Mouse (Mus musculus) adrenal gland, adult 10 weeks (tissue): ENCODE measurements around the gene Tmem199. TPM values are rescaled to one million over a fixed set of nuclear protein-coding genes. Genes with fewer than 3 reads are reported as not detected.

ENCODE experiments used
- polyA plus RNA-seq: library from polyadenylated mRNA; stranded (reverse); fragments of 350-450 nt; fragmentation: Illumina TruSeq; extraction: RNeasy Lipid Tissue Mini Kit (QIAGEN cat#74804); gene quantifications from one replicate; pipeline ENCODE4 v1.2.3, GENCODE M21; 2014; ENCODE audit warnings: low read depth, low replicate concordance

Tmem199 gene
- polyA plus RNA-seq, result 31.2 TPM

DNA sequence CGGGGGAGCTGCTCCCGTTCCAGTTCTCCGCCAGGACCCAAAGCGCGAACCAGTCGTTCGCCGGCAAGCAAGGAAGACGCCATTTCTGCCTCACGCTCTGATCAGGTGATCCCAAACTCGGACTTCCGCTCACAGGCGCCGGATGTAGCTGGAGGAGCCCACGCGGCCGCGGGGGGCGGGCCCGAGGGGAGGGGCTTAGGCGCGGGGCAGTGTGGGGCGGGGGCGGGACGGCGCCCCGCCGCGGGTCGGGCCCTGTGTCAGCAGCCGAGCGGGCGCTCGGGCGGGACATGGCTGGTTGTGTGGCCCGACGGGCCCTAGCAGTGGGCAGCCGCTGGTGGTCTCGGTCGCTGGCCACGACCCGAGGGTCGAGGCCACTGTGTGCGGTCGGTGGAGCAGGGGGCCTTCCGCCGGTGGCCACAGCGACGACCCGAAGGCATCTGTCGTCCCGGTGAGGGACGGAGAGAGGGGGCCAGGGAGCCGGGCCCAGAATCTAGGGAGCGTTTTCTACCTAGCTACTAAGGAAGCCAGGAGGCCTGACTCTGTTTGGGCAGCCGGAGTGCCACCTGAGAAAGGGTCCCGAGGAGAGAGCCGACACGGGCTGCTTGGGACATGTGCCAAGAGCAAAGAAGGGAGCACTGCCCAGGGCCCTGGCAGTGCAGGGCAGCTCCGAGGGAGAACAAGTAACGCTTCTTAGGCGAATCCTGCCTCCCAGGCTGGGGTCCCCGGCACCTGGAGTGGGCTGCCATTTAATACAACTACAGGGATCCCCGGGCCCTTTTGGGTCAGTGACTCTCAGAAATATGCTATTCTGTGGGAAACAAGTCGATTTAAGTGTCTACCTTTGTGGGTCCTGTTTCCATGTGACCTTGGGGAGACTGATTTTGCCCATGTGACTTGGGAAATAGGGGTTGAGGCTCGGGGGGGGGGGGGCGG lies at the start of gene Tmem199, which contains the start of gene Poldip2:
Gene Tmem199 (minus strand): TSS at position 148 of the 933 bp plus-strand sequence.
Gene Poldip2 (plus strand): TSS at position 169 of the 933 bp plus-strand sequence.

GRCm38 (mm10) chr11:78550168-78551058 lies 38.4 kb upstream of the Tmem199 start, which contains the start of gene Tmem97:
TSS of gene Tmem97 (minus strand) at chr11:78550777.

DNA sequence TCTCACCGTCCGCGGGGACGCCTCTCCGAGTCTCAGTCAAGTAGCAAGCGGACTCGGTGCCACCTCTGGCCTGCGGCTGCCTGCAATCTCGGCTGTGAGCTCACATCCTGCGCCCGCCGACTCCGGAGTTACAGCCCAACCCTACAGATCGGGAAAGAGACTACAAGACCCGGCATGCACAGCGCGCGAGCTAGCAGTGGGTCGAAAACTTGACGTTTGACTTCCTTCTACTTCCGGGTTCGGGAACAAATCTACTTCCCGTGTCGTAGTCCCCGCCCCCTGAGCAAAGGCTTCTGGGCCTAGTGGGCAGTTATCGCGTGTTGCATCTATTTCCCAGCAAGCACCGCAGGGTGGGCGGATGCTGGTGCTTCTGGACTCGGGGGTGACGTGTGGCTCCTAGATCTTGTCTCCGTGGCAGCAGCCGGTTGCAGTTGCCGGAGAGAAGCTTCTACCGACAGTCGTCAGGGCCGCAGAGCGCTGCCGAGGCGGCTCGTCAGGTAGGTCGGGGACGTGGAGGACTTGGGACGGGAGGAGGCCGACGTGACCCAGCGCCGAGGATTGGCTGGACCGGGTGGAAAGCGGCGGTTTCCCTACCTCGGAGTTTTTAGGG lies 24.2 kb upstream of the Tmem199 start, which contains the start of the genes Tnfaip1 and Ift20:
Gene Tnfaip1 (minus strand): TSS at position 253 of the 610 bp plus-strand sequence.
Gene Ift20 (plus strand): TSS at position 282 of the 610 bp plus-strand sequence.

GRCm38 (mm10) chr11:78502909-78503650 lies 8.9 kb downstream of the Tmem199 start, which contains the start of gene Sebox:
TSS of gene Sebox (plus strand) at chr11:78503447.

GRCm38 (mm10) chr11:78499004-78499403 lies 13.0 kb downstream of the Tmem199 start, which contains the start of gene Vtn:
TSS of gene Vtn (plus strand) at chr11:78499091.

DNA sequence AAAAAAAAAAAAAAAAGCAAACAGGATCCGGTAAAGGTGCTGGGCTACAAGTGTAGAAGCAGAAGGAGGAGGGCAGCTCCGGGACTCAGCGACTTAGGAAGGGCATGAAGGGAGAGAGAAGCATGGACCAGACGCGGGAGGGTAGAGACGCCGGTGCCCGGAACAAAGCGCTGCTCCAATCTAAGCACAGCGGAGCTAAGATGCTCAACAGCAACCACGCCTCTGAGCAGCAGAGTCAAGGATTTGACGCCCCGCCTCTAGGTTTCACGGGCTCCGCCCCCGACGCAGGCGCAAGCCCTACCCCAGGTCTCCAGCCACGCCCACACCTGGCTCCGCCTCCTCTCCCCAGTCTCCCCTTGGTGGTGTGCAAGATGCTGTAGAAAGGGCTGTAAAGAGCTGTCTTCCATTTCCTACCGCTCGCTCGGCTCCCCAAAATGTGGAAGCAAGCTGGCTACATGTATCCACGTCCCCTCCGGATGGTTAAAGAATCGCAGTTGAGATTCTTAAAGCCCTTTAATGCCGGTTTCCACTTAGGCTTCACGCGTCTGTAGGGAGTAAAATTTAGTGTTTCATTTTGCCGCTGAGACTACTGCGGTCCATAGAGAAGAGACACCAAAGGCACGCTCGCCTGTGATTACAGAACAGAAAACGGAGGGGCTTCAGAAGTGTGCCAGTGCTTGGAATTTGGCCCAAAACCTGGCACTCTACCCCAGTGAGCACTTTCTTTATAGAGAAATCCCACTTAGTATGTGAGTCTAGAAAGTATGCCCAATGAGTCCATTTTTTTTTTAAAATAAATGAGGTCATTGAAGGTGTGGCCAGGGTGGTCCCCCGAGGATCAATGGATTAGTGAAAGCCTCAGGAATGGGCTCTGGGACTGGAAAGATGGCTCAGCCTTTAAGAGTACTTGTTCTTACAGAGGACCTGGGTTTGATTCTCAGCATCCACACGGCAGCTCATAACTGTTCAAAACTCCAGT lies 14.1 kb downstream of the Tmem199 start, which contains the start of gene Sarm1:
Gene Sarm1 (minus strand): TSS at position 211 of the 979 bp plus-strand sequence.

GRCm38 (mm10) chr11:78465568-78466180 lies 46.3 kb downstream of the Tmem199 start, which contains the start of gene Slc46a1:
TSS of gene Slc46a1 (plus strand) at chr11:78465697.

Other genes starting within 250 kb of the Tmem199 start
- 0.58 TPM for gene BC030499, start 221.3 kb downstream of the Tmem199 start, polyA plus RNA-seq
- 2.7 TPM for gene Spag5, start 210.6 kb downstream of the Tmem199 start, polyA plus RNA-seq
- gene Aldoc, start 189.2 kb downstream of the Tmem199 start, polyA plus RNA-seq, result 7.2 TPM
- gene Pigs, start 183.8 kb downstream of the Tmem199 start, polyA plus RNA-seq, result 5.2 TPM
- 5.7 TPM for gene Unc119, start 168.7 kb downstream of the Tmem199 start, polyA plus RNA-seq
- gene Foxn1, start 125.6 kb downstream of the Tmem199 start, polyA plus RNA-seq, result not detected
- not detected for gene Slc13a2, start 90.0 kb downstream of the Tmem199 start, polyA plus RNA-seq
- 1.5 TPM for gene Slc46a1, start 46.5 kb downstream of the Tmem199 start, polyA plus RNA-seq
- 0.23 TPM for gene Sarm1, start 14.4 kb downstream of the Tmem199 start, polyA plus RNA-seq
- gene Vtn, start 13.1 kb downstream of the Tmem199 start, polyA plus RNA-seq, result not detected
- gene Sebox, start 8.7 kb downstream of the Tmem199 start, polyA plus RNA-seq, result not detected
- 30.6 TPM for gene Poldip2, start within 50 bp of the Tmem199 start, polyA plus RNA-seq
- gene Tnfaip1, start 24.2 kb upstream of the Tmem199 start, polyA plus RNA-seq, result 25.8 TPM
- 50.4 TPM for gene Ift20, start 24.2 kb upstream of the Tmem199 start, polyA plus RNA-seq
- 19.9 TPM for gene Tmem97, start 38.6 kb upstream of the Tmem199 start, polyA plus RNA-seq
- gene Nlk, start 185.2 kb upstream of the Tmem199 start, polyA plus RNA-seq, result 117 TPM
- gene Ccnq, start 239.6 kb upstream of the Tmem199 start, polyA plus RNA-seq, result 12.2 TPM